18 mouse cellular contexts compared by ENCODE assay signal in the genomic region with DNA sequence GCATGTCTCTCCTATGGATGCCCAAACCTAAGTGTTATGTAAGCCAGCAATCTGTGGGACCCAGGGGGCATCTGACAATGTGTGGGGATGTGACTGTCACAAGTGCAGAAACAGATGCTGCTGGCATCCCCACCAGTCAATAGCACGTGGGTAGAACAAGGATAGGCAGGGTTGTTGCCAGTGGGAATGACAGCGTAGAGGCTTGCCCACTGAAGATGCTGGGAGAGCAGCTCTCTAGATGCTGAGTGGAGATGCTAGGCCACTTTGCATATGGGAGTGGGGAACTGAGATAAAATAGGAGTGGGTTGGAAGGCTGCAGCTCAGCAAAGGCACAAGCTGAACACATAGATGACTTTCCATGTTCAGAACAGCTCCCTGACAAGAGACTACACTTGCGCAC. TPM values are rescaled to one million over a fixed set of nuclear protein-coding genes. Genes with fewer than 3 reads are reported as not detected.
DNase-seq lines count a peak whose midpoint lies in the region; ATAC-seq lines count a peak whose summit lies in the region.
"Had no signal": no experiment of that assay in that cellular context is flagged by ENCODE, and none has a peak within 500 bp of the region (broad histone marks: within the 10 kb centered on the region; RNA-seq: fewer than 3 reads in every experiment).

No protein-coding gene starts in this region.

- H3K9ac ChIP-seq in limb, embryonic 13.5 days = 0 out of 2 replicates have a peak overlapping the region, but pooled peaks have one; percentile 35
- peak overlapping the region; percentile 51; the same call in 1 of the 2 replicates for H3K9ac ChIP-seq in embryonic facial prominence, embryonic 13.5 days
- H3K9ac ChIP-seq: liver, embryonic 12.5 days had no signal

- H3K4me3 ChIP-seq in limb, embryonic 13.5 days = no peak overlapping the region
- no peak overlapping the region for H3K4me3 ChIP-seq in limb, embryonic 10.5 days
- no peak overlapping the region for H3K4me3 ChIP-seq in embryonic facial prominence, embryonic 13.5 days
- no peak overlapping the region for H3K4me3 ChIP-seq in heart, embryonic 10.5 days
- H3K4me3 ChIP-seq: heart, adult 2 months; liver, embryonic 12.5 days had no signal

- H3K4me1 ChIP-seq in limb, embryonic 13.5 days = peaks cover 4% of the 10 kb centered on the region
- H3K4me1 ChIP-seq in limb, embryonic 10.5 days = peaks cover under 1% of the 10 kb centered on the region; the same call in 1 of the 2 replicates
- peaks cover 3% of the 10 kb centered on the region for H3K4me1 ChIP-seq in embryonic facial prominence, embryonic 13.5 days
- H3K4me1 ChIP-seq in heart, embryonic 10.5 days = peaks cover 10% of the 10 kb centered on the region

- no peaks in the 10 kb centered on the region for H3K27me3 ChIP-seq in limb, embryonic 13.5 days
- no peaks in the 10 kb centered on the region for H3K27me3 ChIP-seq in limb, embryonic 10.5 days (ENCODE audit: low read depth, poor library complexity, severe bottlenecking)
- H3K27me3 ChIP-seq in embryonic facial prominence, embryonic 13.5 days = no peaks in the 10 kb centered on the region
- H3K27me3 ChIP-seq in heart, embryonic 10.5 days (ENCODE audit: insufficient read depth, poor library complexity, severe bottlenecking) = no peaks in the 10 kb centered on the region
- H3K27me3 ChIP-seq: CH12.LX; liver, embryonic 12.5 days had no signal

- H3K4me2 ChIP-seq in limb, embryonic 13.5 days (replicated peaks) = no peak overlapping the region
- no peak overlapping the region for H3K4me2 ChIP-seq in embryonic facial prominence, embryonic 13.5 days
- H3K4me2 ChIP-seq: liver, embryonic 12.5 days had no signal

- intact Hi-C loops in left cerebral cortex, postnatal 14 days (cut with DNase I) = loop anchor here (5.0 kb wide), 1 partner anchor 295 kb away; no protein-coding TSS in a partner anchor

- WGBS in limb, embryonic 13.5 days = 88% methylated on average over 3 of the region's 3 CpGs
- WGBS in limb, embryonic 10.5 days = 94% methylated on average over 3 of the region's 3 CpGs
- WGBS in embryonic facial prominence, embryonic 13.5 days = 96% methylated on average over 3 of the region's 3 CpGs
- WGBS in heart, embryonic 10.5 days = 95% methylated on average over 3 of the region's 3 CpGs

- peak; percentile 35 for DNase-seq in cerebellum, adult 9-11 months
- no peak for DNase-seq in cerebellum, adult 8-10 months
- DNase-seq in limb, embryonic 10.5 days (ENCODE audit: low spot score) = no peak
- peak; percentile 59 to 90 for DNase-seq in left cerebral cortex, postnatal 14 days (ENCODE audit: low spot score in 2 of 2)
- DNase-seq in heart, embryonic 10.5 days (ENCODE audit: low spot score) = no peak
- no peak for DNase-seq in thymus, adult 18-20 months
- DNase-seq: cerebellum, adult 11 months; heart, adult 2 months; heart, postnatal 10 days; kidney, postnatal 10 days; lung, postnatal 14 days; thymus, postnatal 14 days had no signal

- H3K9me3 ChIP-seq in limb, embryonic 13.5 days = no peaks in the 10 kb centered on the region
- no peaks in the 10 kb centered on the region for H3K9me3 ChIP-seq in limb, embryonic 10.5 days (replicated peaks)
- no peaks in the 10 kb centered on the region for H3K9me3 ChIP-seq in embryonic facial prominence, embryonic 13.5 days
- peaks cover 3% of the 10 kb centered on the region; the same call in 1 of the 2 replicates for H3K9me3 ChIP-seq in heart, embryonic 10.5 days
- H3K9me3 ChIP-seq: liver, embryonic 12.5 days had no signal

- H3K27ac ChIP-seq in limb, embryonic 13.5 days = no peak overlapping the region
- no peak overlapping the region for H3K27ac ChIP-seq in limb, embryonic 10.5 days
- H3K27ac ChIP-seq in embryonic facial prominence, embryonic 13.5 days = no peak overlapping the region
- no peak overlapping the region for H3K27ac ChIP-seq in heart, embryonic 10.5 days
- H3K27ac ChIP-seq: heart, adult 2 months; liver, embryonic 12.5 days had no signal

- ATAC-seq in limb, embryonic 13.5 days (ENCODE audit: low FRiP score, low read depth) = no peak
- no peak for ATAC-seq in embryonic facial prominence, embryonic 13.5 days (ENCODE audit: insufficient number of reproducible peaks, insufficient read depth, low FRiP score, low TSS enrichment, low read depth)
- ATAC-seq: intestine, postnatal 0 days; liver, embryonic 12.5 days had no signal

- no peaks in the 10 kb centered on the region for H3K36me3 ChIP-seq in limb, embryonic 13.5 days
- H3K36me3 ChIP-seq in limb, embryonic 10.5 days = 0 out of 2 replicates have a peak, but pooled peaks cover 2% of the 10 kb centered on the region
- no peaks in the 10 kb centered on the region for H3K36me3 ChIP-seq in embryonic facial prominence, embryonic 13.5 days
- H3K36me3 ChIP-seq in heart, embryonic 10.5 days = no peaks in the 10 kb centered on the region
- H3K36me3 ChIP-seq: liver, embryonic 12.5 days had no signal

RNA-seq across cellular contexts. Expression of a gene that starts 4.3 kb away (rescaled TPM):
- polyA plus RNA-seq in limb, embryonic 13.5 days (2015; fragmentation: Nextera tagmentation; extraction: Ambion mirVana) = 59.1 and 64.4 TPM in 2 replicates
- polyA plus RNA-seq in limb, embryonic 10.5 days (2016; fragmentation: Nextera tagmentation; extraction: Ambion mirVana) = 61.7 and 75.9 TPM in 2 replicates
- polyA plus RNA-seq in embryonic facial prominence, embryonic 13.5 days (2015; fragmentation: Nextera tagmentation; extraction: Ambion mirVana) = 66.7 and 67.8 TPM in 2 replicates
- total RNA-seq in left cerebral cortex, postnatal 14 days (2021) = 100 to 1,000 TPM; 152 TPM
- polyA plus RNA-seq in heart, embryonic 10.5 days (2016; fragmentation: Nextera tagmentation; extraction: Ambion mirVana) = 72.6 and 75.1 TPM in 2 replicates

RNA-seq across cellular contexts. Expression of a gene that starts 13.4 kb away (rescaled TPM):
- 2.0 and 2.3 TPM in 2 replicates for polyA plus RNA-seq in limb, embryonic 13.5 days (2015; fragmentation: Nextera tagmentation; extraction: Ambion mirVana)
- polyA plus RNA-seq in limb, embryonic 10.5 days (2016; fragmentation: Nextera tagmentation; extraction: Ambion mirVana) = 0.79 and 1.2 TPM in 2 replicates
- polyA plus RNA-seq in embryonic facial prominence, embryonic 13.5 days (2015; fragmentation: Nextera tagmentation; extraction: Ambion mirVana) = 3.7 and 5.9 TPM in 2 replicates
- total RNA-seq in left cerebral cortex, postnatal 14 days (2021) = 100 to 1,000 TPM; 837 to 867 TPM
- 0.54 and 0.83 TPM in 2 replicates for polyA plus RNA-seq in heart, embryonic 10.5 days (2016; fragmentation: Nextera tagmentation; extraction: Ambion mirVana)
- total RNA-seq: common myeloid progenitor, adult 5-6 weeks had no signal

RNA-seq across cellular contexts. Expression of a gene that starts 17.6 kb away (rescaled TPM):
- 4.6 and 4.9 TPM in 2 replicates for polyA plus RNA-seq in limb, embryonic 13.5 days (2015; fragmentation: Nextera tagmentation; extraction: Ambion mirVana)
- 1.2 and 2.0 TPM in 2 replicates for polyA plus RNA-seq in limb, embryonic 10.5 days (2016; fragmentation: Nextera tagmentation; extraction: Ambion mirVana)
- 4.6 and 5.4 TPM in 2 replicates for polyA plus RNA-seq in embryonic facial prominence, embryonic 13.5 days (2015; fragmentation: Nextera tagmentation; extraction: Ambion mirVana)
- 1 to 10 TPM; 6.1 to 6.7 TPM for total RNA-seq in left cerebral cortex, postnatal 14 days (2021)
- polyA plus RNA-seq in heart, embryonic 10.5 days (2016; fragmentation: Nextera tagmentation; extraction: Ambion mirVana) = 1.8 and 2.2 TPM in 2 replicates

RNA-seq across cellular contexts. Expression of a gene that starts 32.1 kb away (rescaled TPM):
- 70.9 and 74.3 TPM in 2 replicates for polyA plus RNA-seq in limb, embryonic 13.5 days (2015; fragmentation: Nextera tagmentation; extraction: Ambion mirVana)
- polyA plus RNA-seq in limb, embryonic 10.5 days (2016; fragmentation: Nextera tagmentation; extraction: Ambion mirVana) = 23.5 and 32.3 TPM in 2 replicates
- polyA plus RNA-seq in embryonic facial prominence, embryonic 13.5 days (2015; fragmentation: Nextera tagmentation; extraction: Ambion mirVana) = 66.7 and 71.0 TPM in 2 replicates
- total RNA-seq in left cerebral cortex, postnatal 14 days (2021) = 1 to 10 TPM; 2.4 to 3.2 TPM
- polyA plus RNA-seq in heart, embryonic 10.5 days (2016; fragmentation: Nextera tagmentation; extraction: Ambion mirVana) = 27.4 and 35.7 TPM in 2 replicates

Comparison
In these comparisons a context has a peak if more than half of its experiments do, and no peak if none do; other contexts are left out.
1. DNase-seq: peak in cerebellum, adult 9-11 months (single experiment) and left cerebral cortex, postnatal 14 days (2 of 2); none in cerebellum, adult 8-10 months (single experiment), limb, embryonic 10.5 days (single experiment), heart, embryonic 10.5 days (single experiment) and thymus, adult 18-20 months (0 of 2).